Mouse (Mus musculus) limb, embryonic 11.5 days (tissue): ENCODE data around the gene Tpst2. TPM values are rescaled to one million over a fixed set of nuclear protein-coding genes. Genes with fewer than 3 reads are reported as not detected.

Experiments used
- ATAC-seq: fragments of 200-750 bp; cut with Nextera tagmentation; 2 replicates; pipeline ENCODE4 v1.8.0; 2017; ENCODE audit warnings: low read depth; ENCODE audit not compliant: insufficient number of reproducible peaks, low FRiP score, low TSS enrichment
- DNase-seq: peaks from one replicate; pipeline ENCODE4 v3.0.0-alpha.2; 2015; ENCODE audit warnings: low spot score
- H3K27ac ChIP-seq: fragments of 300-500 bp; sonication (generic); replicated peaks from 2 replicates; pipeline ENCODE4 v1.5.1; 2014; ENCODE audit warnings: low read depth, mild to moderate bottlenecking, low read length
- H3K27me3 ChIP-seq: fragments of 300-500 bp; sonication (generic); 2 replicates; pipeline ENCODE4 v1.6.1; 2014; ENCODE audit warnings: mild to moderate bottlenecking, low read length, mixed read lengths; ENCODE audit not compliant: control insufficient read depth, insufficient read depth
- H3K36me3 ChIP-seq: fragments of 300-500 bp; sonication (generic); 2 replicates; pipeline ENCODE4 v1.6.1; 2014; ENCODE audit warnings: mild to moderate bottlenecking, low read length, moderate library complexity, mixed read lengths; ENCODE audit not compliant: control insufficient read depth, insufficient read depth
- H3K4me1 ChIP-seq: fragments of 300-500 bp; sonication (generic); 2 replicates; pipeline ENCODE4 v1.6.1; 2014; ENCODE audit warnings: low read length, mixed read lengths; ENCODE audit not compliant: control insufficient read depth, insufficient read depth
- H3K4me2 ChIP-seq: fragments of 300-500 bp; sonication (generic); 2 replicates; pipeline ENCODE4 v1.6.1; 2014; ENCODE audit warnings: low read depth, mild to moderate bottlenecking, moderate library complexity; ENCODE audit not compliant: severe bottlenecking
- H3K4me3 ChIP-seq: fragments of 300-500 bp; sonication (generic); 2 replicates; pipeline ENCODE4 v1.5.1; 2014; ENCODE audit warnings: low read depth, low read length
- H3K9ac ChIP-seq: fragments of 300-500 bp; sonication (generic); 2 replicates; pipeline ENCODE4 v1.6.1; 2014; ENCODE audit warnings: mild to moderate bottlenecking, low read length
- H3K9me3 ChIP-seq: fragments of 300-500 bp; sonication (generic); 2 replicates; pipeline ENCODE4 v1.6.1; 2016; ENCODE audit warnings: low read length; ENCODE audit not compliant: control insufficient read depth
- WGBS: fragments of 180-500 bp; shearing (Covaris S2); extraction: QIAGEN DNeasy Blood & Tissue Kit; methylation state at CpG from one replicate; pipeline ENCODE4 v1.1.7; 2014; 5-methylcytosine and 5-hydroxymethylcytosine counted together
- polyA plus RNA-seq: library from polyadenylated mRNA; unstranded; fragments of >200 nt; fragmentation: Nextera tagmentation; extraction: Ambion mirVana; gene quantifications from 2 replicates; pipeline ENCODE4 v1.2.1, GENCODE M21; 2014

Tpst2 gene
- polyA plus RNA-seq, 1 experiment from 2014 or later = 31.1 TPM

- no peaks in the 10 kb centered on the region for H3K36me3 ChIP-seq
- no peak overlapping the region for H3K4me3 ChIP-seq
- H3K9ac ChIP-seq = no peak overlapping the region
- ATAC-seq (no peak), DNase-seq (no peak)
- H3K27me3 ChIP-seq = 0 out of 2 replicates have a peak, but pooled peaks cover 2% of the 10 kb centered on the region
- H3K9me3 ChIP-seq = no peaks in the 10 kb centered on the region
- H3K4me1 ChIP-seq = no peaks in the 10 kb centered on the region
- 49% methylated on average over 2 of the region's 2 CpGs for WGBS
- H3K4me2 ChIP-seq = no peak overlapping the region
- no peak overlapping the region for H3K27ac ChIP-seq
These were observed 2.6 kb upstream of the Tpst2 start for GRCm38 (mm10) chr5:112273746-112274463.

GRCm38 (mm10) chr5:112275021-112275804 is 1.3 kb upstream of the Tpst2 start:
- WGBS = 42% methylated on average over 4 of the region's 4 CpGs

GRCm38 (mm10) chr5:112276907-112277348 is 437 bp downstream of the Tpst2 start:
- Histone ChIP-seq H3K4me1 (no peaks in the 10 kb centered on the region), H3K4me3 (peak overlapping the region; percentile 69), H3K27me3 (no peaks in the 10 kb centered on the region), H3K9me3 (no peaks in the 10 kb centered on the region), H3K4me2 (peak overlapping the region; percentile 76), H3K36me3 (no peaks in the 10 kb centered on the region), H3K9ac (peak overlapping the region; percentile 76), H3K27ac (peak overlapping the region; percentile 38)
- ATAC-seq (peak; percentile 13; the same call in 1 of the 2 replicates), DNase-seq (peak; percentile 62)
- under 1% methylated on average over 24 of the region's 24 CpGs for WGBS

More at GRCm38 (mm10) chr5:112275021-112275804, 1.3 kb upstream of the Tpst2 start:
- ATAC-seq = no peak
- Histone ChIP-seq H3K9ac (no peak overlapping the region), H3K4me2 (peak overlapping the region; percentile 57; the same call in 1 of the 2 replicates), H3K9me3 (no peaks in the 10 kb centered on the region), H3K36me3 (no peaks in the 10 kb centered on the region), H3K27me3 (no peaks in the 10 kb centered on the region), H3K4me3 (peak overlapping the region; percentile 69), H3K4me1 (no peaks in the 10 kb centered on the region), H3K27ac (no peak overlapping the region)
- no peak for DNase-seq

- no peak overlapping the region for H3K27ac ChIP-seq
- no peak overlapping the region for H3K9ac ChIP-seq
- WGBS = 94% methylated on average over 11 of the region's 11 CpGs
- H3K36me3 ChIP-seq = no peaks in the 10 kb centered on the region
- H3K27me3 ChIP-seq = no peaks in the 10 kb centered on the region
- no peak overlapping the region for H3K4me3 ChIP-seq
- H3K4me1 ChIP-seq = 0 out of 2 replicates have a peak, but pooled peaks cover 4% of the 10 kb centered on the region
- ATAC-seq = no peak
- no peak for DNase-seq
- no peak overlapping the region for H3K4me2 ChIP-seq
- H3K9me3 ChIP-seq = no peaks in the 10 kb centered on the region
These were observed 1.5 kb downstream of the Tpst2 start for GRCm38 (mm10) chr5:112277906-112278470.

- DNase-seq = no peak
- Histone ChIP-seq H3K9me3 (no peaks in the 10 kb centered on the region), H3K4me3 (no peak overlapping the region), H3K27ac (no peak overlapping the region), H3K36me3 (no peaks in the 10 kb centered on the region), H3K9ac (no peak overlapping the region), H3K4me1 (0 out of 2 replicates have a peak, but pooled peaks cover 4% of the 10 kb centered on the region), H3K4me2 (no peak overlapping the region), H3K27me3 (no peaks in the 10 kb centered on the region)
- ATAC-seq = no peak
- WGBS = 89% methylated on average over 17 of the region's 17 CpGs
These were observed 2.9 kb downstream of the Tpst2 start for GRCm38 (mm10) chr5:112279181-112280021.

- no peaks in the 10 kb centered on the region for H3K9me3 ChIP-seq
- WGBS = 80% methylated on average over 7 of the region's 7 CpGs
- H3K4me3 ChIP-seq = no peak overlapping the region
- H3K4me1 ChIP-seq = 0 out of 2 replicates have a peak, but pooled peaks cover 4% of the 10 kb centered on the region
- DNase-seq = no peak
- no peaks in the 10 kb centered on the region for H3K27me3 ChIP-seq
- no peaks in the 10 kb centered on the region for H3K36me3 ChIP-seq
- no peak for ATAC-seq
- H3K27ac ChIP-seq = no peak overlapping the region
- no peak overlapping the region for H3K9ac ChIP-seq
- no peak overlapping the region for H3K4me2 ChIP-seq
These were observed 3.7 kb downstream of the Tpst2 start for GRCm38 (mm10) chr5:112280151-112280550.

- Histone ChIP-seq H3K9ac (no peak overlapping the region), H3K27me3 (no peaks in the 10 kb centered on the region), H3K9me3 (no peaks in the 10 kb centered on the region), H3K27ac (no peak overlapping the region), H3K36me3 (no peaks in the 10 kb centered on the region), H3K4me1 (0 out of 2 replicates have a peak, but pooled peaks cover 4% of the 10 kb centered on the region), H3K4me2 (no peak overlapping the region), H3K4me3 (no peak overlapping the region)
- DNase-seq = no peak
- 69% methylated on average over 15 of the region's 15 CpGs for WGBS
- ATAC-seq = no peak
These were observed 4.6 kb downstream of the Tpst2 start for GRCm38 (mm10) chr5:112280863-112281660.
